Mouse (Mus musculus) testis, adult 2 months (tissue): ENCODE data around the gene Nphs2. TPM values are rescaled to one million over a fixed set of nuclear protein-coding genes. Genes with fewer than 3 reads are reported as not detected.
"Not testable (repeated sequence)": the region's sequence is repeated elsewhere in the genome, so short reads cannot be mapped to it uniquely, and the experiment has no call there.

Experiments used
- H3K27ac ChIP-seq: fragments of 200-500 bp; 2 replicates; pipeline ENCODE4 v1.5.1; 2012; ENCODE audit warnings: low read depth, low read length; ENCODE audit not compliant: control insufficient read depth, insufficient read depth
- H3K27me3 ChIP-seq: fragments of 200-500 bp; 2 replicates; pipeline ENCODE4 v1.6.1; 2012; ENCODE audit warnings: mild to moderate bottlenecking, low read length, moderate library complexity; ENCODE audit not compliant: control insufficient read depth, insufficient read depth
- H3K36me3 ChIP-seq: fragments of 200-500 bp; 2 replicates; pipeline ENCODE4 v1.6.1; 2012; ENCODE audit warnings: mild to moderate bottlenecking, low read length; ENCODE audit not compliant: control insufficient read depth, insufficient read depth
- H3K4me1 ChIP-seq: fragments of 200-500 bp; 2 replicates; pipeline ENCODE4 v1.6.1; 2012; ENCODE audit warnings: low read length; ENCODE audit not compliant: control insufficient read depth, insufficient read depth
- H3K4me3 ChIP-seq: fragments of 200-500 bp; 2 replicates; pipeline ENCODE4 v1.5.1; 2012; ENCODE audit warnings: low read depth, mild to moderate bottlenecking, low read length, moderate library complexity, mixed read lengths; ENCODE audit not compliant: control insufficient read depth
- CTCF ChIP-seq: fragments of 200-500 bp; IDR thresholded peaks from 2 replicates; pipeline ENCODE4 v1.5.1; 2012; ENCODE audit warnings: low read depth, mild to moderate bottlenecking, inconsistent platforms, low read length, moderate library complexity; ENCODE audit not compliant: control insufficient read depth, insufficient read depth, insufficient replicate concordance
- POLR2A ChIP-seq: fragments of 200-500 bp; IDR thresholded peaks from 2 replicates; pipeline ENCODE4 v1.6.1; 2012; ENCODE audit warnings: low read depth, mild to moderate bottlenecking, inconsistent platforms, low read length, moderate library complexity; ENCODE audit not compliant: control insufficient read depth
- polyA plus RNA-seq: library from polyadenylated mRNA; depleted of rRNA; stranded (reverse); fragments of >200 nt; gene quantifications from 2 replicates; pipeline ENCODE4 v1.2.3, GENCODE M21; 2012; rRNA removed

The Nphs2 gene
- polyA plus RNA-seq = 0.21 and 0.23 TPM in 2 replicates

- Histone ChIP-seq H3K27ac (no peak within 1 kb of the TSS), H3K36me3 (no peaks in the 10 kb centered on the region), H3K4me3 (peak within 1 kb of the TSS; percentile 21; the same call in 1 of the 2 replicates), H3K4me1 (peaks cover 3% of the 10 kb centered on the region; the same call in 1 of the 2 replicates), H3K27me3 (no peaks in the 10 kb centered on the region)
- no peak for TF ChIP-seq POLR2A
Measured at GRCm38 (mm10) chr1:156310630-156311029, at the start of gene Nphs2. Gene Nphs2 (plus strand): TSS chr1:156310727.

- Histone ChIP-seq H3K27ac (no peak overlapping the region), H3K36me3 (peaks cover 1% of the 10 kb centered on the region; the same call in 1 of the 2 replicates), H3K27me3 (no peaks in the 10 kb centered on the region), H3K4me3 (no peak overlapping the region), H3K4me1 (no peaks in the 10 kb centered on the region)
- TF ChIP-seq POLR2A (no peak), CTCF (peak; percentile 72; the same call in 1 of the 2 replicates)
Measured at GRCm38 (mm10) chr1:156263352-156263751, 47.2 kb upstream of the Nphs2 start.

GRCm38 (mm10) chr1:156263946-156264345, 46.6 kb upstream of the Nphs2 start:
- no peaks in the 10 kb centered on the region for H3K4me1 ChIP-seq
- H3K27me3 ChIP-seq = no peaks in the 10 kb centered on the region
- H3K4me3 ChIP-seq = no peak overlapping the region
- peaks cover 1% of the 10 kb centered on the region; the same call in 1 of the 2 replicates for H3K36me3 ChIP-seq
- H3K27ac ChIP-seq = no peak overlapping the region
- TF ChIP-seq POLR2A (no peak), CTCF (no peak)

- H3K4me1 ChIP-seq, H3K27ac ChIP-seq, H3K27me3 ChIP-seq, H3K4me3 ChIP-seq, H3K36me3 ChIP-seq: not testable (repeated sequence)
Measured at GRCm38 (mm10) chr1:156268546-156268945, 42.0 kb upstream of the Nphs2 start.

DNA sequence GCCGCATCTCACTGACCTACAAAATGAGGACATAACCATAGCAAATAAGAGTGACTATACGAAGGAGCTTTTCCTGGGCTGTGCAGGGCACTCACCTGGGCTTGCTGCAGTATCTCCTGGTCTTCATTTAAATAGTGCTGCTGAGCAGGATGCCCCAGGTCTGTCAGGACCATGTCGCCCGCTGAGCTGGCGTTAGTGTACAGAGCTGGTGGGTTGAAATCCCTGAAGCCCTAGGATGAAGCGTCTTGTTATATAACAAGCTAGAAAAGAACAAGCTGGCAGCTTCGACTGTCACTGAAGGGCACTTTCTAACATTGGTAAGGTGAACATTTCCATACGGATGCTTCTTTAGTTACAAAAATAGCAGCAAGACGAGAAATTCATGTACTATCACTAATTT, 40.1 kb upstream of the Nphs2 start:
- Histone ChIP-seq H3K4me1 (no peaks in the 10 kb centered on the region), H3K27ac (no peak overlapping the region), H3K27me3 (no peaks in the 10 kb centered on the region), H3K4me3 (no peak overlapping the region), H3K36me3 (peaks cover 1% of the 10 kb centered on the region; the same call in 1 of the 2 replicates)
- no peak for TF ChIP-seq CTCF
- no peak for TF ChIP-seq POLR2A

DNA sequence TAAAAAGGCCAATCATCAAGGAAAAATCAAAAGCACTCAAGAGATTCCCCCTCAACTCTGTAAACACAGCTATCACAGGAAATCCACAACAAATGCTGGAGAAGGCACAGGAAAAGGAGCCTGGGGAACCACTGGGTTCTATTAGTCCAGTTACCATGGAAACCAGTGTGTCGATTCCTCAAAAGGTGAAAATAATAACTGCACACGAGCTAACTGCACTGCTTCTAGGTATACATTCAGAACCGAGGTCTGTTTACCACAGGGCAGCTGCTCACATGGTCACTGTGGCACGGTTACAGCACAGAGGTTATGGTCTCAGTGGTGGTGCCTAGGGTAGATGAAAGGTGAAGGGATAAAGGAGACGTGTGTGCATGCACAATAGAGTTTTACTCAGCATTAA, 38.9 kb upstream of the Nphs2 start:
- no peak overlapping the region for H3K4me3 ChIP-seq
- peaks cover 1% of the 10 kb centered on the region; the same call in 1 of the 2 replicates for H3K36me3 ChIP-seq
- no peak for TF ChIP-seq CTCF
- TF ChIP-seq POLR2A = no peak
- H3K27me3 ChIP-seq = no peaks in the 10 kb centered on the region
- H3K27ac ChIP-seq = no peak overlapping the region
- no peaks in the 10 kb centered on the region for H3K4me1 ChIP-seq

GRCm38 (mm10) chr1:156273647-156274046, 36.9 kb upstream of the Nphs2 start:
- TF ChIP-seq CTCF = no peak
- no peak for TF ChIP-seq POLR2A
- H3K4me3 ChIP-seq = no peak overlapping the region
- no peak overlapping the region for H3K27ac ChIP-seq
- peaks cover 3% of the 10 kb centered on the region; the same call in 1 of the 2 replicates for H3K36me3 ChIP-seq
- H3K27me3 ChIP-seq = no peaks in the 10 kb centered on the region
- no peaks in the 10 kb centered on the region for H3K4me1 ChIP-seq

- no peak overlapping the region for H3K27ac ChIP-seq
- peaks cover 3% of the 10 kb centered on the region; the same call in 1 of the 2 replicates for H3K36me3 ChIP-seq
- no peak overlapping the region for H3K4me3 ChIP-seq
- no peaks in the 10 kb centered on the region for H3K4me1 ChIP-seq
- no peak for TF ChIP-seq POLR2A
- TF ChIP-seq CTCF = no peak
- no peaks in the 10 kb centered on the region for H3K27me3 ChIP-seq
Measured at GRCm38 (mm10) chr1:156280131-156280530, 30.4 kb upstream of the Nphs2 start.

DNA sequence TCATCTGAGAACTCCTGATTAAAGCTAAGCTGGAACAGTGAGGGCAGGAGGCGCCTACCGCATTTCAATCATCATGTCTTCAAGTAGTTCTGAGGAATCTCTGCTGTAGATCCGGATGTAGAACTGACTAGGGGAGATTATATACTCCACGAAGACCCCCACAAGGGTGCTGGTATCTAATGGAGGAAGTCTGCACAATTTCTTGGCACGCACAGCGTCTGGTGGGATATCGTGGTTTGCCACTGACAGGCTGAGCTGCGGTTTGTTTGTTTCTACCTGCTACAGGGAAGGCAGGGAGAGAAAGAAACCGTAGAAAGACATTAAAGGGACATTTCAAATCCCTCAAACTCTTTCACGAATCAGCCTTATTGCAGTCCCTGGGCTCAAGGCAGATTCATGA, 26.3 kb upstream of the Nphs2 start:
- H3K36me3 ChIP-seq = peaks cover 3% of the 10 kb centered on the region
- H3K27ac ChIP-seq = no peak overlapping the region
- H3K27me3 ChIP-seq = no peaks in the 10 kb centered on the region
- no peak overlapping the region for H3K4me3 ChIP-seq
- no peaks in the 10 kb centered on the region; the same call in 1 of the 2 replicates for H3K4me1 ChIP-seq
- TF ChIP-seq POLR2A = no peak
